Mouse (Mus musculus) cerebellum, adult 2 months (tissue): ENCODE data around the gene Mamdc2.

Experiments
- CTCF ChIP-seq: fragments of 200-500 bp; IDR thresholded peaks from 2 replicates; pipeline ENCODE4 v1.5.1; 2011; ENCODE audit warnings: low read depth, mild to moderate bottlenecking, control low read depth, low read length, moderate library complexity, borderline replicate concordance; ENCODE audit not compliant: insufficient read depth
- POLR2A ChIP-seq: fragments of 200-500 bp; IDR thresholded peaks from 2 replicates; pipeline ENCODE4 v1.6.1; 2011; ENCODE audit warnings: low read length, control low read depth, borderline replicate concordance; ENCODE audit not compliant: insufficient read depth

DNA sequence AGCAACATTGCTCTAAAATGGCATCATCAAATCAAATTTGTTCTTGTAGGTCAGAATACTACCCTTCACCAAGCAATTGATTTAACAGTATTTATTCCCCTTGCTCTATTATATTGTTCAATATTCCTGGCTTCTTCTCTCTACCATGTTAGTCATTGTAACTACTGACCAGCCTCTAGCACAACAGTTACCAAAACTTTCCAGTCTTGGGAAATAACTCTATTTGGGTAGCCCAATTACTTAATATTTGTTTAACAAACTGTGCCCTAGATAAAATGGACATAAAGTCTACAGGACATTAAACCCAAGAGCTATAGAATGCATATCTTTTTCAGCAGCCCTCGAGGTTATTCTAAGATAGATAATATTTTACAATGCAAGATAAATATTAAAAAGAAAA lies 159.0 kb downstream of the Mamdc2 start:
- TF ChIP-seq CTCF (no peak), POLR2A (no peak)
